Mouse (Mus musculus) cerebellum, postnatal 10 days (tissue): ENCODE measurements around the gene Panx3.
A peak's percentile ranks its signal among the peaks of the same experiment; 100 is the strongest.

Experiments used
- DNase-seq, 2 experiments: peaks; one replicate each; pipeline ENCODE4 v3.0.0; 2021; ENCODE audit warnings: mixed read lengths in 2 of 2

Gene Panx3

GRCm38 (mm10) chr9:37629941-37630340, 39.1 kb downstream of the Panx3 start:
- no peak for DNase-seq

- DNase-seq: no peak
These were observed 40.5 kb downstream of the Panx3 start for GRCm38 (mm10) chr9:37628581-37628980.

GRCm38 (mm10) chr9:37627263-37627662, 41.8 kb downstream of the Panx3 start:
- DNase-seq: no peak

GRCm38 (mm10) chr9:37626103-37626567, 42.9 kb downstream of the Panx3 start:
- DNase-seq: peak; percentile 28 to 36

GRCm38 (mm10) chr9:37625641-37626040, 43.4 kb downstream of the Panx3 start:
- DNase-seq: peak; percentile 71 to 75

GRCm38 (mm10) chr9:37625129-37625528, 43.9 kb downstream of the Panx3 start:
- DNase-seq: no peak

GRCm38 (mm10) chr9:37624502-37624901, 44.5 kb downstream of the Panx3 start:
- DNase-seq: no peak

GRCm38 (mm10) chr9:37623981-37624380, 45.1 kb downstream of the Panx3 start:
- DNase-seq: no peak

GRCm38 (mm10) chr9:37621290-37621689, 47.7 kb downstream of the Panx3 start:
- peak; percentile 59 to 66 for DNase-seq

- peak; percentile 60 to 80 for DNase-seq
These were observed 52.3 kb downstream of the Panx3 start for GRCm38 (mm10) chr9:37616770-37617169.

GRCm38 (mm10) chr9:37615220-37615619, 53.8 kb downstream of the Panx3 start:
- DNase-seq: no peak

GRCm38 (mm10) chr9:37614316-37614715, 54.7 kb downstream of the Panx3 start:
- DNase-seq: no peak

GRCm38 (mm10) chr9:37613911-37614280, 55.1 kb downstream of the Panx3 start:
- DNase-seq: no peak

- DNase-seq: peak; percentile 94 to 96
These were observed 55.7 kb downstream of the Panx3 start, which contains the start of gene Spa17 for GRCm38 (mm10) chr9:37613182-37613910. Spa17 (minus strand) TSS chr9:37613722.
